Mouse (Mus musculus) bone marrow, adult 2 months (tissue): ENCODE results near the gene Sned1.

Experiments
- CTCF ChIP-seq: fragments of 200-500 bp; IDR thresholded peaks from 2 replicates; pipeline ENCODE4 v1.5.1; 2011; ENCODE audit warnings: low read length, control low read depth; ENCODE audit not compliant: control insufficient read depth, insufficient read depth
- POLR2A ChIP-seq: fragments of 200-500 bp; IDR thresholded peaks from 2 replicates; pipeline ENCODE4 v1.6.1; 2011; ENCODE audit warnings: low read depth, mild to moderate bottlenecking, control low read depth, low read length, borderline replicate concordance; ENCODE audit not compliant: control insufficient read depth

GRCm38 (mm10) chr1:93237676-93238075 lies 2.0 kb downstream of the Sned1 start:
- no peak for TF ChIP-seq POLR2A
- no peak for TF ChIP-seq CTCF
